In genomic region chr6:28517050-28517449, GRCm38 (mm10) we compare ENCODE assay signal across 15 mouse cellular contexts.
"Had no signal": no experiment of that assay in that cellular context is flagged by ENCODE, and none has a peak within 500 bp of the region (broad histone marks: within the 10 kb centered on the region; RNA-seq: fewer than 3 reads in every experiment).

No protein-coding gene starts in this region.

- H3K27me3 ChIP-seq: hindbrain, embryonic 15.5 days; limb, embryonic 12.5 days; limb, embryonic 15.5 days; neural tube, embryonic 13.5 days had no signal

- DNase-seq: kidney, adult 2 months; kidney, postnatal 25 days; left cerebral cortex, postnatal 4 days; liver, postnatal 0 days; thymus, adult 18-20 months; thymus, postnatal 36 days had no signal

- H3K4me1 ChIP-seq: hindbrain, embryonic 15.5 days; limb, embryonic 12.5 days; limb, embryonic 15.5 days; neural tube, embryonic 13.5 days had no signal

- H3K9me3 ChIP-seq: hindbrain, embryonic 15.5 days; limb, embryonic 12.5 days; limb, embryonic 15.5 days; neural tube, embryonic 13.5 days had no signal

- H3K4me2 ChIP-seq: hindbrain, embryonic 15.5 days; limb, embryonic 12.5 days; limb, embryonic 15.5 days; liver, embryonic 11.5 days; neural tube, embryonic 13.5 days had no signal

- H3K9ac ChIP-seq: hindbrain, embryonic 15.5 days; limb, embryonic 12.5 days; limb, embryonic 15.5 days; liver, embryonic 14.5 days; liver, postnatal 0 days; neural tube, embryonic 13.5 days had no signal

- H3K4me3 ChIP-seq: hindbrain, embryonic 15.5 days; limb, embryonic 12.5 days; limb, embryonic 15.5 days; myocyte; neural tube, embryonic 13.5 days had no signal

- ATAC-seq: intestine, postnatal 0 days; liver, postnatal 0 days had no signal

- H3K27ac ChIP-seq: hindbrain, embryonic 15.5 days; kidney, postnatal 0 days; limb, embryonic 12.5 days; limb, embryonic 15.5 days; liver, embryonic 14.5 days; neural tube, embryonic 13.5 days had no signal
